Mouse (Mus musculus): Measurements from ENCODE around the gene Hivep3.

GRCm38 (mm10) chr4:119750681-119751211 lies 17.2 kb downstream of the Hivep3 start:
- TF ChIP-seq CTCF (IDR thresholded peaks at IDR 0.05; ENCODE audit: low read depth) (no peak), EP300 (optimal IDR thresholded peaks at IDR 0.05) (no peak)
